Mouse (Mus musculus): ENCODE data around the gene Derl3.
"Not testable (repeated sequence)": the region's sequence is repeated elsewhere in the genome, so short reads cannot be mapped to it uniquely, and the experiment has no call there.

Gene Derl3

DNA sequence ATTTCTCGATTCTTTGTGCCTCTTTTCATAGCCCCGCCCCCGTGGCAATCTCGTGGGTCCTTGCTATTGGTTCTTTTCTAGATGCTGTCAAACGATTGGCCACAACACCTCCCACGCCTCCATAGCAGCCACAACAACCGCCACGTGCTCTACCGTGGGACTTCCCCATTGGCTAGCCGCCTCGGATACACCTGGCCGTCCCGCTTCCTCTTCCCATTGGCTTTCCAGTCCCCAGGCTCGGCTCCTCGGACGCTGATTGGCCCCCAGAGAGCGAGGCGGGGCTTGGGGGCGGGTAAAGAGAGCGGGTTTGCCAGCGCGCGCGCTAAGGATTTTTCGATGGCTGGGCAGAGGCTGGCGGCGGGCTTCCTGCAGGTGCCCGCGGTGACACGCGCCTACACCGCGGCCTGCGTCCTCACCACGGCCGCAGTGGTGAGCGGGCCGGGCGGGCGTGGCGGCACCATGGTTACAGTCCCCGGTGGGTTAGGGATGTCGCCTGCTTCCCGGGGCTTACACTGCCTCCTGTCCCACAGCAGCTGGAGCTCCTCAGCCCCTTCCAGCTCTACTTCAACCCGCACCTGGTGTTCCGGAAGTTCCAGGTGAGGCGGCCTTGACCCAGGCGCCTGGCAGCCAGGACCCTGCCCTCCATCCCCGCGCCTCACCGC lies at the start of gene Derl3:
Derl3 (plus strand) TSS at position 325 of the 662 bp plus-strand sequence.
- DNase-seq, result peak; percentile 94 to 98

GRCm38 (mm10) chr10:75843898-75844297 lies 49.3 kb upstream of the Derl3 start:
- not testable (repeated sequence) for DNase-seq

GRCm38 (mm10) chr10:75844800-75845199 lies 48.4 kb upstream of the Derl3 start:
- DNase-seq, result no peak

DNA sequence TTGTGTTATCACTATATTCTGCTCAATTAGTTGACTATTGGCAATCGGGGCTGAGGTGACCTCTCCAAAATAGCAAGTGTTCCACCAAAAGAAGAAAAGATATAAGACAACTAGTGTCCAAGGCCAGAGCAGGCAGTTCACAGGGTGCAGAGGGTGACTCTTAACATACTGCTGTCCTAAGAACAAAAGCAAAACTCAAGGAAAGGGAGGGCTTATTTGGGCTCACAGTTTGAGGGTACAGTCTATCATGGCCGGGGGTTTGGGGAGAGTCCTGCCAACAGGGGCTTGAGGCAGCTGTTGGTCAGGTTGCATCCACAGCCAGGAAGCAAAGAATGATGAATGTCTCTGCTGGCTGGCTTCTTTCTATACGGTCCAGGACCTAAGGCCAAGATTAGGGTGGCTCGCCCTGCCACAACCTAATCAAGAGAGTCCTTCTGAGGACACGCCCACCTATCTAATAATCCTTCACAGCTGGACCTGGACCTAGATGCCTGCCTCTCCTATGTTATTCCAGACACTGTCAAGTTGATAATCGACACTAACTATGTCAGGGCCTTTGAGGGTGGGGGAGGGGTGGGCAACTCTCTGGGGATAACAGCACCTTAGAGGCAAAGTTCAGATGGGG lies 47.8 kb upstream of the Derl3 start:
- no peak for DNase-seq

- DNase-seq, result no peak
Measured at GRCm38 (mm10) chr10:75848382-75848781, 44.8 kb upstream of the Derl3 start.

DNA sequence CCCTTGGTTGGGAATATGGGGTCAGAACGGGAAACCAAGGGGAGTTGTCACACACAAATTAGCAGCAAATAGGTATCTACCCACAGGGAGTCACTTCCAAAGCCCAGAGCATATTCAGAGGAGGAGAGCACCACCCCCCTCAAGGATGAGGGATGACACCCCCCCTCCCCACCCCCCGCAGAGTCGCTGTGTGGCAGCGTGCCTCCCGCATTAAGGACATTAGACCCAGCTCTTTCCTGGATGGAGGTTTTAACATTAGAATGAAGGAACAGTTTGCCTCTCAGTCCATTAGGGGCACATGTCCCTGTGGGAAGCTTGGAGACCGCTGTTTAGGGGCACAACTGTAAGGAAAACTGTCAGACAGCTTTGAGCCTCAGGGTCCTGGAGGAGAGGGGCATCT lies 42.1 kb upstream of the Derl3 start:
- DNase-seq, result no peak

- DNase-seq, result no peak
Measured at GRCm38 (mm10) chr10:75851681-75852080, 41.5 kb upstream of the Derl3 start.

DNA sequence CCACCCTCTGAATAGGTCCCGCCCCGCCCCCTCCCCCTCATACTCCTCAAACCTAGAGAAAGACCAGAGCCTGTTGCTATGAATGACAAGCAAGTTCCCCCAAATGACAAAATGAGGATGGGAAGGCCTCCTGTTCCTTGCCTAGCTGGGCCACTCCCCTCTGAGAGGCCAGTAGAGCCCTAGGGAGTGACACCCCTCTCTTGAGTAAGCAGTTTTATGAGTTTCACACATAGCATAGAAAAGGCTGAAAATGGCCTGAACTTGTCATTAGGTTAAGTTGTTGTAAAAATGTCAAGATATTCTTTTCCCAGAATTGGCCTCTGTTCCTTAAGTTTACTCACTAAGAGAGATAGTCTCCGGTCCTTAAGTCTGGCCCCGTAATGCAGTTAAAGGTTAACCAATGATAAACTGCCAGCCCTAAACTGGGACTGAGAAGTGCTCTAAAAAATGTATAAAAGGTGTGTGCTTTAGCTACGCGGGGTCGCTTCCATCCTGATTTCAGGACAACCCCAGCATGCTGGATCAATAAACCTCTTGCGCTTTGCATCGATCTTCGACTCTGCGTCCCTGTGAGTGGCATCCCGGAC lies 40.6 kb upstream of the Derl3 start:
- DNase-seq, result no peak

DNA sequence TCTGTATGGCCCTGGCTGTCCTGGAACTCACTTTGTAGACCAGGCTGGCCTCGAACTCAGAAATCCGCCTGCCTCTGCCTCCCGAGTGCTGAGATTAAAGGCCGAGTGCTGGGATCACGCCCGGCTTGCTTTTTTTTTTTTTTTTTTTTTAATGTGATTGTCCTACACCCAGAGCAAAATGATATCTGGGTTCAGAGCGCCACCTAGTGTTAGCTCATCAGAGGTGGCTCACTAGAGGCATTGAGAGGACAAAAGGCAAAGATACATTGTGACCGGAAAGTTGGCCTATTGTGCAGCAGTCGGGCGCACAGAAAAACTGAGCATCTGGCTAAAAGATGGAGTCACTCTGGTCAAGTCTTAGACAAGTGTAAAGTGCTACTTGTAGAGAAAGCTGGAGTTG lies 39.8 kb upstream of the Derl3 start:
- peak; percentile 90 to 91 for DNase-seq

DNA sequence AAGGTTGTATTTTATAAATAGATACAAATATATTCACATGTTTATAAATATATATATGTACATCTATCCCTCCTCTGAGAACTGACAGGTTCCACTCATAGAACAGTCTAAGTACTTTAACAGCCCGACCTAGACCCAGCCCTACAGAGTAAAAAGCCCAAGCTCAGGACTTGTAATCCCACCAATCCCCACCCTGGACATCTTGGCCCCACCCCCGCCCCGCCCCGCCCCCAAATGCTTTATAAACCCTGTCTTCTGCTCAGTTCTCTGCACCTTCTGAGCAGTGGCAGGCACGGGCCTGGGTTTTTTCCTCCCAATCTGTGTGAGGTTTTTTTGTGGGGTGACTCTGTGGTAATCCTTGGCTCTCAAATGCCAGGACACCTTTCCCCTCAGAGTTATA lies 39.1 kb upstream of the Derl3 start:
- DNase-seq, result no peak

DNA sequence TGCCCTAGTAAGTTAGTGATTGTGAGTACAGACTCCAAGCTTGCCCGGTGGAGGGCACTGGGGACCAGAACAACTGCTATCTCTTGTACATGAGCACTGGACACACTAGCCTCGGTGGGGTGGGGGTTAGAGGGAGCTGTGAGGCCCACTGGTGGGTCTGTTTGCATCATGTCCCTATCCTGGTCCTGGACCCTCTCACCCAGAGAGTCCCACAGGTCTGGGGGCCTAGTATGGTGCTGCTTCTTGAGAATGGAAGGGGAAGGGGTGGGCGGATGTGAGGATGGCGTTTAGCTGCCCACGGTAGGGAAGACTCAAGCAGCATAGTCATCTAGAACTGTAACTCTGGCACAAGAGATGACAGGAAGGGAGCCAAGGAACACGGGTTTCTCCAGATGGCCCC lies 38.4 kb upstream of the Derl3 start:
- no peak for DNase-seq

GRCm38 (mm10) chr10:75855416-75855981 lies 37.7 kb upstream of the Derl3 start:
- no peak for DNase-seq

GRCm38 (mm10) chr10:75856155-75856907 lies 36.9 kb upstream of the Derl3 start:
- DNase-seq, result no peak

DNA sequence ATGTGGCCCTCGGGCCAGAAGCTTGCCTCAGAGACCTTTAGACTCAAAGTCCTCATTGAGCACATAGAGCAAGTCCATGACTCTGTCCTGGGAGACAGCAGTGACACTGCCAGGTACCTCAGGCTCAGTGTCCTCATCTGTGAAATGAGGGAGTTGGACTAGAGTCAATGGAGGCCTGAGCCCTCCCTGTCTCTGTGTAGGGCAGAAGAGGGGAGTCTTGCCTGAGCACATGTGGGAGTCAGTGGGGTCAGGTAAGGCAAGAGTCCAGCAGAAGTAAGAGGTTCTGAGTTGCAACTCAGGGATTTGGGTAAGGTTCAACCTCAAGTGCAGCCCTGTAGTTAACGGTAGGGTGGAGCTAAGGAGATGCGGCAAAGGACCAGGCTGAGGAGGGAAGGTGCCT lies 36.2 kb upstream of the Derl3 start:
- no peak for DNase-seq

DNA sequence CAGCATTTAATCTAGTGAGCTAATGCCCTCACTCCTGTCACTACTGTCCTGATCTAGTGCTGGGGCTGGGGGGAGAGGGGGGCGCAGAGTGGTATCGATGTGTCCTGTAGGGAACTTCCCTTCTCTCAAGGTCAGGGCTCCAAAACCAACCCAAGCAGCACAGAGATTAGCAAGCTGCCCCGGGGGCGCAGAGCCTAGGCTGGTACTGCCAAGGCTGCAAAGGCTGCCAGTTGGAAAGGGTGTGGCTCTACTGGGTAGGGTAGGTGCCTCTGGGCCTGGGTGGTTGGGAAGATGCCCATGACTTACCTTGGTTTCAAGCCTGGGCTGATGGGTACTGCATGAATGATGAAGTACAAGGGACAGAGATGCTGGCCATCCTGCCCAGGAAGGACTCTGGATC lies 35.6 kb upstream of the Derl3 start:
- DNase-seq, result no peak

DNA sequence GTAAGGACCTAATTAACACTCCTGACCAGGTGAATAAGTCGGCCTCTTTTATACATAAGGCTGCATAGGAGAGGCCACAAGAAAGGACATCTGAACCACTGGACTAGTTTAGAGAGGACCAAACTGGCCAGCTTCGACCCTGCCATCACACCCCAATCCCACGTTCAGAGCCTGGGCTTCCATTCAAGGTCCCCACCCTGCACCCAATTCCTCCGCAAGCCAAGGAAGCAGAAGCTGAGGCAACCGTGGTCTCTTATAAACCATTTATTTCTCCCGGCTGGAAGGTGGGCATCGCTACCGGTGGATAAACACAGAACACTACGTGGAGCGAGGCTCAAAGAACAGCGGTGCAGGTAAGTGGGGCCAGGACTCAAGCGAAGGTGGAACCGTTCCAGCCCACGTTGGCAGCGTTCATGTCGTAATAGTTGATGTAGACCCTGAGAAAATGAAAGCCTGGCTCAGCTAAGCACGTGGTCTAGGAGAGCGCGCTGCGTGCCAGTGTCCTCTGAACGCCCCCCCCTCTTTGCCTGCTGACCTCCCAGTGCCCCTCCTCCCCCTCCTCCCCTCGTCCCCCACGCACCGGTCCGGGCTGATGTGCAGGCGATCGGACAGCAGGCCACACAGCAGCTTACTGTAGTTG lies 34.0 kb upstream of the Derl3 start:
- DNase-seq, result peak; percentile 32 to 49

DNA sequence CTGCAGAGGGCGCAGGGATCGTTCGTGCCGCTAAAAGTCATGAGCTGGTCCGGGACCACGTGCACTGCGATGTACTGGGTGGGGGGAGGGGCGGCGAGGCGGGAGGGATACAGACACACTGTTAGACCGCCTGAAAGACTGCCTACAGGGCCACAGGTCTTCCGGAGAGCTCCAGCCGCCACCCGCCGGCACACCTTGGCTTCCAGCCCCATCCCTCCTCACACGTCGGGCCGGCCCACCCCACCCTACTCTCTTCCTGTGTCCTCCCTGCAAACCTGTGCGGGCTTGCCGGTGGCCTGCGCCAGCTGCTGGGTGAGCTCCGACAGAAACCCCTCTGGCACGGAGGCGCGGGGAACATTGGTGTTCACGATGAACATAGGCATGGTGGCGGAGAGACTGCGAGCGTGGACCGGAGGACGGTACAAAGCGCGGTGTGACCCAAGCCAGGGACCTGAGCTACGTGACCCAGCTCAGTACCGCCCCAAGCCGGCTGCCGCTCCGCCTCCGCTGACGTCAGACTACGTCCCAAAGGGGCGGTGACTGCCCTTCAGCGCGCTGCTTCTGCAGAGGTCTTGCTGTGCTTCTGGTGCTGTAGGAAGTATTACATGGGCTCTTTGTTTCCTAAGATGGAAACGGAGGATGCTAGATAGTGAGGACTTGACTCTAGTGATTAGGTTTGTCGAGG lies 33.3 kb upstream of the Derl3 start, which contains the start of gene Mif:
Mif (minus strand) TSS at position 455 of the 685 bp plus-strand sequence.
- peak; percentile 88 to 91 for DNase-seq

GRCm38 (mm10) chr10:75860746-75861145 lies 32.5 kb upstream of the Derl3 start:
- DNase-seq, result peak; percentile 36 to 51

DNA sequence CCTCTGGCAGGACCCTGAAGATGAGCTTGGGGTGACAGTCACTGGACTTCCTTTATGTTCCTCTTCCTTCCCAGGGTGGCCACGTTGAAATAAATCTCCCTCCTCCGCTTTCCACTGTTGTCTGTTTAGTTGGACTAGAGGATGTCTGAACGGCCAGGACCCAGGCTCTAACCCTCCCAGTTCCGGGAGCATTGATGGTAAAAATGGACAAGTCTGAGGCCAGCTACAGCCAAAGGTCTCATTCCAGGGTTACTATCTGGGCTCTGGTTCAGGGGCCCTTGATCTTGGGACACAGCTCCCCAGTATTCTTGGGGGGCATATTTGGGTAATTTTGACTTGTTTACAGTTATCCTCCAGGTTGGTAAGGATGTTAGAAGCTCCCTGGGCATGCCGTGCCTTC lies 31.6 kb upstream of the Derl3 start:
- no peak for DNase-seq

- DNase-seq, result no peak
Measured at GRCm38 (mm10) chr10:75872025-75872914, 20.9 kb upstream of the Derl3 start.

Measured in cerebellum, adult 18-20 months (tissue).